Comparison of ENCODE assay signal across 15 mouse cellular contexts in genomic region chr1:137212856-137213255, GRCm38 (mm10).
"Had no signal": no experiment of that assay in that cellular context is flagged by ENCODE, and none has a peak within 500 bp of the region (broad histone marks: within the 10 kb centered on the region; RNA-seq: fewer than 3 reads in every experiment).

No protein-coding gene starts in this region.

- H3K4me2 ChIP-seq: midbrain, embryonic 11.5 days; midbrain, embryonic 15.5 days; neural tube, embryonic 12.5 days; stomach, embryonic 15.5 days had no signal

- H3K27ac ChIP-seq: left cerebral cortex, adult 2 months; limb, embryonic 10.5 days; midbrain, embryonic 15.5 days; neural tube, embryonic 12.5 days; stomach, embryonic 15.5 days had no signal

- H3K9me3 ChIP-seq: limb, embryonic 10.5 days; midbrain, embryonic 15.5 days; neural tube, embryonic 12.5 days; stomach, embryonic 15.5 days had no signal

- H3K36me3 ChIP-seq: limb, embryonic 10.5 days; midbrain, embryonic 15.5 days; neural tube, embryonic 12.5 days; stomach, embryonic 15.5 days had no signal

- H3K27me3 ChIP-seq: midbrain, embryonic 15.5 days; neural tube, embryonic 12.5 days; stomach, embryonic 15.5 days had no signal

- ATAC-seq: inflammation-experienced regulatory T-cells, adult 6 months; lung, postnatal 0 days; midbrain, embryonic 15.5 days had no signal

- H3K4me3 ChIP-seq: left cerebral cortex, adult 2 months; limb, embryonic 10.5 days; midbrain, embryonic 15.5 days; neural tube, embryonic 12.5 days; stomach, embryonic 15.5 days had no signal

- H3K9ac ChIP-seq: midbrain, embryonic 15.5 days; neural tube, embryonic 12.5 days; stomach, embryonic 15.5 days had no signal

- H3K4me1 ChIP-seq: limb, embryonic 10.5 days; midbrain, embryonic 15.5 days; neural tube, embryonic 12.5 days; stomach, embryonic 15.5 days had no signal

- DNase-seq: kidney, adult 11 months; kidney, postnatal 10 days; lung, adult 2 months; lung, postnatal 36 days; retina, postnatal 1 day; thymus, adult 2 months; thymus, postnatal 25 days had no signal
